Mouse (Mus musculus) myocyte (in vitro differentiated cells): ENCODE data around the gene Synpo2l.

Experiments
- CEBPB ChIP-seq: IDR thresholded peaks from 2 replicates; pipeline ENCODE4 v1.6.1; 2011; ENCODE audit warnings: mild to moderate bottlenecking, moderate library complexity; ENCODE audit not compliant: poor library complexity, insufficient read depth, severe bottlenecking
- E2F4 ChIP-seq: IDR thresholded peaks from one replicate; pipeline ENCODE4 v1.6.1; 2011; ENCODE audit warnings: mild to moderate bottlenecking, control low read depth, moderate library complexity; ENCODE audit not compliant: insufficient read depth
- MAX ChIP-seq: IDR thresholded peaks from one replicate; pipeline ENCODE4 v1.6.1; 2011; ENCODE audit warnings: low read depth, mild to moderate bottlenecking, control low read depth
- MYOG ChIP-seq, 3 experiments: IDR thresholded peaks; one replicate each; pipeline ENCODE4 v1.6.1; 2011; ENCODE audit warnings: control low read depth in 2 of 3, low read depth in 2 of 3, mild to moderate bottlenecking in 2 of 3; ENCODE audit not compliant: insufficient read length in 2 of 3, control insufficient read depth in 1 of 3, insufficient read depth in 1 of 3
- POLR2A ChIP-seq: IDR thresholded peaks from one replicate; pipeline ENCODE4 v1.6.1; 2011; ENCODE audit warnings: low read depth, mild to moderate bottlenecking, control low read depth, moderate library complexity; ENCODE audit not compliant: insufficient read length
- POLR2AphosphoS2 ChIP-seq: IDR thresholded peaks from one replicate; pipeline ENCODE4 v1.6.1; 2011; ENCODE audit warnings: low read depth, control low read depth; ENCODE audit not compliant: insufficient read length
- USF1 ChIP-seq: IDR thresholded peaks from one replicate; pipeline ENCODE4 v1.6.1; 2011; ENCODE audit warnings: low read depth, mild to moderate bottlenecking, control low read depth, moderate library complexity

GRCm38 (mm10) chr14:20622412-20622811 lies 45.7 kb downstream of the Synpo2l start:
- TF ChIP-seq POLR2A = no peak
- no peak for TF ChIP-seq CEBPB
- no peak for TF ChIP-seq E2F4
- no peak for TF ChIP-seq POLR2AphosphoS2
- no peak for TF ChIP-seq USF1
- no peak for TF ChIP-seq MYOG (IDR thresholded peaks at IDR 0.05; ENCODE audit: control insufficient read depth in 1 of 3, insufficient read depth in 1 of 3, insufficient read length in 2 of 3, low read depth in 2 of 3)
- TF ChIP-seq MAX = no peak
